Mouse (Mus musculus): ENCODE results near the gene Tecpr2. TPM values are rescaled to one million over a fixed set of nuclear protein-coding genes. Genes with fewer than 3 reads are reported as not detected.

The Tecpr2 gene
- polyA plus RNA-seq, 1 experiment, result 3.1 TPM

DNA sequence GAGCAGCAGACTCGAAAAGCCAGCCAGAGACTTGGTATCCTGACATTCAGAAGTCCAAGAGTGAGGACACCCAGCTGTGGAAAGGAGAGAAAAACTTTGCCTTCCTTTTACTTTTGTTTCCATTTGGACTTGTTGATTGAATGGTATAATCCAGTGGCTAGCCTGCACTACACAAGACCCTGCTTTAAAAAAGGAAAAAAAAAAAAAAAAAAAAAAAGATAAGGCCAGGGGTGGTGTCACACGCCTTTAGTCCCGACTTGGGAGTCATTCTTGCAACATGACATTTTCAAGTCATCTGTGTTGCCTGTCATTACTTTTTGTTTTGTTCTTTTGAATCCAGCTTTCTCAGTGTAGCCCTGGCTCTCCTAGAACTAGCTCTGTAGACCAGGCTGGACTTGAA lies 132.5 kb downstream of the Tecpr2 start:
- TF ChIP-seq GATA1 (IDR thresholded peaks at IDR 0.05; ENCODE audit: low read length), result no peak

Other genes with a start within 250 kb of the Tecpr2 start
- gene 1700001K19Rik, start 206.6 kb upstream of the Tecpr2 start, polyA plus RNA-seq (2012), result not detected in 2 replicates
- gene Hsp90aa1, start 186.5 kb upstream of the Tecpr2 start, polyA plus RNA-seq (2012), result 185 and 402 TPM in 2 replicates
- gene Wdr20, start 151.3 kb upstream of the Tecpr2 start, polyA plus RNA-seq (2012), result 11.6 and 29.7 TPM in 2 replicates
- 0.19 and 0.25 TPM in 2 replicates for gene Mok, start 48.3 kb upstream of the Tecpr2 start, polyA plus RNA-seq (2012)
- gene Zfp839, start 39.0 kb upstream of the Tecpr2 start, polyA plus RNA-seq (2012), result 7.4 and 7.8 TPM in 2 replicates
- gene Cinp, start 119 bp upstream of the Tecpr2 start, polyA plus RNA-seq (2012), result 7.9 and 21.1 TPM in 2 replicates
- 12.9 and 16.7 TPM in 2 replicates for gene Ankrd9, start 89.8 kb downstream of the Tecpr2 start, polyA plus RNA-seq (2012)
- gene Rcor1, start 150.1 kb downstream of the Tecpr2 start, polyA plus RNA-seq (2012), result 47.2 and 54.2 TPM in 2 replicates

Data from G1E-ER4 (cell line).